Mouse (Mus musculus) hindlimb bud, embryonic 11.5 days (tissue): ENCODE measurements around the gene Dcaf11.

Experiments
- DNase-seq: peaks from one replicate; pipeline ENCODE4 v3.0.0-alpha.2; 2012; ENCODE audit warnings: low read depth, low spot score; ENCODE audit errors: extremely low spot score

Dcaf11 gene

DNA sequence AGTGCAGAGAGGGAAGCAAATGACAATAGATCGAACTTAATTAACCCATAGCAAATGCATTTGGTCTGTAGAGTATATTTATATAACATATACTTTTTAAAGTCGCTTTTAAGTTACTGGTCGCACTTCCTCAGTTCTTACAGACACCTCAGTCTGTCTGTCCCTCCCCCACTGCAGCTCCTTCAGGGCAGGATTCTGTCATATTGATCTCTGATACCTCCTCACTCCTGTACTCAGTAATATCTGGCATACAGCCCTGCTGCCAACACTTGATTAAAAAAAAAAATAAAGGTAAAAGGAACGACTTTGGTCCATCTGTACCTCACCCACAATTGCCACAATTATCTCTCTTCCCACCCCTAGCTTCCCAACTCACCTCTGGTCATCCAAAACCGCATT, 24.5 kb downstream of the Dcaf11 start:
- DNase-seq: no peak

DNA sequence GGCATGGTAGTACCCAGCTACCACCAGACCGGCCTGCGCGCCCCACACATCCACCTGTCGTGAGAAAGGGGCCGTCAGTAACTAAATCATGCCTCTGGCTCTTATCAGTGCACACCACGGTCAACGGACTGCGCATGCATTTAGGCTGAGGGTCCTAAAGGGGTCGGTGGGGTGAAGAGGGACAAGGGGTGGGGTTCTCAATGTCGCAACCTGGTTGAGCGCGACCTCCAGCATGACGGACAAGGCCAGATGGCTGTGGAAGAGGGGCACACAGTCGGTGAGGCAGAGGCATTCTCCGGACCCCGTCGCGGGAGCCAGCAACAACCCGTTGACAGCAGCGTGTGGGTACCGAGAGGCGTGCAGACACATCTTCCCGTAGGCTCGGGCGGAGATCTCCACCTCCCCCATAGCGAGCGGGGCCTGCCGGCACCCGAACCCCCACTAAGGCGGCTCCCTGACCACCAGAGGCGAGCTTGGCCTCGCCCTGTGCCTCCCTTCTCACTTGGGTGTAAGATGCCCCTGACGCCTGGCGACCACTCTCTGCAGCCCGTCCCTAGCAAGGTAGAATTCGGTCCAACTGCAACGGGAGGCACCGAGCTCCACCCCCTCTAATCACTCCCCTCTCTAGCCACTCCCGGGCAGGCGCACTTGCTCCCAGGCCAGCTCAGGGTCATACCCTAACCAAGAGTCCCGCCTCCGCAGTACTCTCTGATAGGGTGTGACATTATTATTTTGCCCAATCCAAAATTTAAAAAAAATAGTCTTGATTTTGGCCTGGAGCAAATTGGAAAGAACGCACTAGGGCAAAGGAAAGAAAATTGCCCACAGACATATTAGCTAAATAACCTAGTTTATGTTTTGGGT, 25.1 kb downstream of the Dcaf11 start, which contains the start of gene Emc9:
TSS of gene Emc9 (minus strand) at position 601 of the 864 bp plus-strand sequence.
- no peak for DNase-seq

DNA sequence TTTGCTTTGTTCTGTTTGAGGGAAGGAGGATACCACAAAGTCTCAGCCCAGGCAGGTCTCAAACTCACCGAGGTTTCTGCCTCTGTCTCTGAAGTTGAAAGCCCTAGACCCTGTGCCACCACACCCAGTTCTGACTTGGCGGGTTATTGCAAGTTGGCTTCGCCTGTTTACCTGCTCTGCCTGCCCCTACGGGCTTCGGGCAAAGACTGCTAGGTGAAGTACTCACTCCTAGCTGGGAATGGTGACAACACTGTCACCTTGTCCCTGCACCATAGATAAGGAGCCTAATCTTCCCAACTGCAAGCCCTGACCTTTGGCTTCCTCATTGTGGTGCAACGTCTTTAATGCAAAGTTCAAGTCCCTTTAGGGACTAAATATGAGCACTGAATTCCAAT, 25.8 kb downstream of the Dcaf11 start:
- no peak for DNase-seq

DNA sequence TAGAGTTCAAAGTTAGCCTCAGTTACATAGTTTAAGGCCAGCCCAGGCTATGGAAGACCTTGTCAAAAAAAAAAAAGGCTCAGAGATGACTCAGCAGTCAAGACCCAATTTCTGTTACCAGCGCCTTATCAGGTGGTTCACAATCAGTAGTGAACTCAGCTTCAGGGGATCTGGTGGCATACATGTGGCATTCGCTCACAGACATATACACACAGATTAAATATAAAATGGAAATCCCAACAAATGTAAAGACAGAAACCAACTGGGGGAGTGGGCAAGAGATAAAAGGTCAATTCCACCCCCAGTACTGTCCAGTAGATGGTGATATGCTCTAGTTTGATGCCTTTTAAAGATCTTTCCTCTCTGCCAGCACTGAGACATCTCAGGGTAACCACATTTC, 26.3 kb downstream of the Dcaf11 start:
- no peak for DNase-seq

DNA sequence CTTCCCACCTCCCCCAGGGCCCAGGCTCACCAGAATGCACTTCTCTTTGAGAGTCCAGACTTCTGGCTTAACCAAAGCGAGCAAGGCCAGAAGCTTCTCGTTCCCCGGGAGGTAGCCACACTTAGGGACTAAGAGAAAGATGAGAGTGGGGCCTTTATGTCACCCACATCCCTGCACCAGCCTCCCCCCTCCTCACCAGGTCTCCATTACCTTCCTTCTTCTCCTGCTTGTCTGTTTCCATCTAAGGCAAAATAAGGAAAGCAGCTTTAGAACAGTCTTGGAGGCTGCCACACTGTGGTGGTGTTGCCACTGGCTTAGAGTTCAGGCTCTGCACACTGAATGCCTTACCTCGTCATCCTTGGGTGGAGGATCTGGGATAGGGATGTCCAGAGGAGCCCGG, 29.5 kb downstream of the Dcaf11 start:
- DNase-seq: no peak

DNA sequence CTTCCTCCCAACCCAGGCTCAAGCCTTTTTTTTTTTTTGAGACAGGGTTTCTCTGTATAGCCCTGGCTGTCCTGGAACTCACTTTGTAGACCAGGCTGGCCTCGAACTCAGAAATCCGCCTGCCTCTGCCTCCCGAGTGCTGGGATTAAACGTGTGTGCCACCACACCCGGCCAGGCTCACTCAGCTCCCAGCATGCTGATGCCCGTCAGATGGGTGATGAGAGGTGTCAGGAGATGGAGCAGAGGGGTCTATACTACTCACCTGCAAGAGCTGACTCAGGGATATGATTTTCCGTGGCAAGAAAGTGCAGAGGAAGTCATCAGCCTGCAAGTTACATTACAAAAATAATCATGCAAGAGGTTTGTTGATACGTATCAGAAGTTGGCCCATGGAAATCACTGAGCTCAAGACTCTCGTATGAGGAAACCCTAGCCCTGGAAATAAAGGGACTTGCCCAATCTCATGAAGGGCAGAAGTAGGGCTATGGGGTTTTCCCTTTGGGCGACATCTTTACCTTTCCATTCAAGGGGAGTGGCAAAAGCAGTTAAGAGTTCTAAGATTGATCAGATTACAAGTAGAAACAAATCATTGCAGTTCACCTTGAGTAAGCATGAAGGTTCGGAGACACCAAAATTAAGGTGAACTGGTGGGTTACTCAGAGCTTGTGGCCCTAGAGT, 30.1 kb downstream of the Dcaf11 start:
- no peak for DNase-seq

DNA sequence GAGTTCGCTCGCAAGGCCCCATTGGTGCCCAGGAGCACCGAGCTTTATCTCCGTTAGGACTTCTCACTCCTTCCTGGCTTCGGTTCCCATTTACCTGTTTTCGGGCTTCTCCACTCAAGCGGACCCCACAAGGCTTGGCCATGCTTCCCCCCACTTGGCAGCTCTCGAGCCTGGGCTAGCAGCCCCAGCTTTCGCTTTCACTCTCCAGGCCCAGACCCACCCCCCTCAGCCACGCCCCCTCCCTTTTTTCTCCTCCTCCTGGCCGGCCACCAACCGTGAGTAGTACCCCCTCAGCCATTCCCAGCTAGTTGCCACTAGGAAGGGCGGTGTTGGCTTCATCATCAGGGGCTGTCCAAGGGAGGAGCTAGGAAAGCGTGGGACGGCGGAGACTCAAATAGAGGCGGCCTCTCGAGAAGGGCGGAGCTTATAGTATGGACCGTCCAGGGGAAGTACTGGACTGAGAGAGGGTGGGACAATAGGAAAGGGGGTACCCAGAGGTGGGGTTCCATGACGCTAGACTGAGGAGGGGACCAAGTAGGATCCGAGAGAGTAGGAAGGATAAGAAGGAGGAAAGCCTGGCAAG, 31.0 kb downstream of the Dcaf11 start, which contains the start of gene Psme2:
TSS of gene Psme2 (minus strand) at position 366 of the 583 bp plus-strand sequence.
- DNase-seq: peak; percentile 74

DNA sequence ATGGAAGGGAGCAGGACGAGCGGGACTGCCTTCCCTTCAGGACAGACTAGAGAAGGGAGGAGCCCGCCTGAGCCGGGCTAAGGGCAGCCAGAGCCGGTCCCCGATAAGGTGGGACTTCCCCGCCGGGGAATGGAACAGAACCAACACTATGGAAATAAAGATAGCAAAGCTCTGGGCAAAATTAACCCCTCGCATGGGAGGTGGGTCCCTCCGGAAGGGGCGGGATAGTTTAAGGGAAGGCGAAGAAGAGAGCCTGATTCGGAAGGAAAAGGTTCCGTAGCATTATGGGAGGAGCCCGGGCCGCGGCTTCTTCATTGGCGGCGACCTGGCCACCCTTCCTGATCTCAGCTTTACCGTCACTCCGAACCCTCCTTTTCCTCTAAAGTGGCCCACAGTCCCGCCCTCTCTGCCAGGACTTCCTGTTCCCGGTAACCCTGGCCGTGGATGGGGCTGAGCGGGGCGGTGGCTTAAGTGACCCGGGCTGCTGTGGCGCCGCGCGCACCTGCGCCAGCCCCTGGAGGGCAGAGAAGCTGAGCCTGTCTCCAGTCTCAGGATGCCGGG, 31.6 kb downstream of the Dcaf11 start, which contains the start of gene Rnf31:
TSS of gene Rnf31 (plus strand) at position 378 of the 561 bp plus-strand sequence.
- DNase-seq: peak; percentile 77

DNA sequence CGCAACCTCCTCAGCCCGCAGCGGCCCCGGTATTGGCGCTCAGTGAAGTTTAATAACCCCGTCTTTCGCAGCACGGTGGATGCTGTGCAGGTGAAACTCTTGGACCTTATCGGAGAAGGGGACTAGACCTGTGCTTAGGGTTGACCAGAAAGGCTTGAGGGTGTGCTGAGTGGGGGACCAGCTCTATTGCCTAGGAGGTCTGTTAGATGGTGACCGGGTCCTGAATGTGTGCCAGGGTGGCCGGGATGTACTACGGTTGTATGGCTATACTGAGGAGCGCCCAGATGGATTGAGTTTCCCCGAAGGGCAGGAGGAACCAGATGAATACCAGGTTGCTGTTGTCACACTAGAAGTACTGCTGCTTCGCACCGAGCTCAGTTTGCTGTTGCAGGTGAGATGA, 32.4 kb downstream of the Dcaf11 start:
- DNase-seq: no peak

DNA sequence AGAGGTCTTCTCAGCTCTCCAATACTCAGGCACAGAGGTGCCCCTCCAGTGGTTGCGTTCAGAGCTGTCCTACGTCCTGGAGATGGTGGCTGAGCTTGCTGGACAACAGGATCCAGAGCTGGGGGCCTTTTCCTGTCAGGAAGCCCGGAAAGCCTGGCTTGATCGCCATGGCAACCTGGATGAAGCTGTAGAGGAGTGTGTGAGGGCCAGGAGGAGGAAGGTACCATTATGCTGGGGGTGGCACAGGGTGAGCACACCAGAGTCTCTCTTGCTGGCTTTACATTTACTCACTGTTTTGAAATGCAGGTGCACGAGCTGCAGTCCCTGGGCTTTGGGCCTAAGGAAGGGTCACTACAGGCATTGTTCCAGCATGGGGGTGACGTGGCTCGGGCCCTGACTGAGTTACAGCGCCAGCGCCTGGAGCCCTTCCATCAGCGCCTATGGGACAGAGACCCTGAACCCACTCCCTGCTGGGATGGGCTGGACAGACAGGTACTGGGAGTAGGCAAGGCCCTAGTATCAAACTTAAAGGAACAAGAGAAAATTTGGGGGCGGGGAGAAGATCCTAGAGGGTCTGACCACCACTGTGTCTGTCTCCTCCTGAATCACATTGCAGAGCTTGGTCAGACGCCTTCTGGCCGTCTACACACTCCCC, 36.4 kb downstream of the Dcaf11 start:
- no peak for DNase-seq

DNA sequence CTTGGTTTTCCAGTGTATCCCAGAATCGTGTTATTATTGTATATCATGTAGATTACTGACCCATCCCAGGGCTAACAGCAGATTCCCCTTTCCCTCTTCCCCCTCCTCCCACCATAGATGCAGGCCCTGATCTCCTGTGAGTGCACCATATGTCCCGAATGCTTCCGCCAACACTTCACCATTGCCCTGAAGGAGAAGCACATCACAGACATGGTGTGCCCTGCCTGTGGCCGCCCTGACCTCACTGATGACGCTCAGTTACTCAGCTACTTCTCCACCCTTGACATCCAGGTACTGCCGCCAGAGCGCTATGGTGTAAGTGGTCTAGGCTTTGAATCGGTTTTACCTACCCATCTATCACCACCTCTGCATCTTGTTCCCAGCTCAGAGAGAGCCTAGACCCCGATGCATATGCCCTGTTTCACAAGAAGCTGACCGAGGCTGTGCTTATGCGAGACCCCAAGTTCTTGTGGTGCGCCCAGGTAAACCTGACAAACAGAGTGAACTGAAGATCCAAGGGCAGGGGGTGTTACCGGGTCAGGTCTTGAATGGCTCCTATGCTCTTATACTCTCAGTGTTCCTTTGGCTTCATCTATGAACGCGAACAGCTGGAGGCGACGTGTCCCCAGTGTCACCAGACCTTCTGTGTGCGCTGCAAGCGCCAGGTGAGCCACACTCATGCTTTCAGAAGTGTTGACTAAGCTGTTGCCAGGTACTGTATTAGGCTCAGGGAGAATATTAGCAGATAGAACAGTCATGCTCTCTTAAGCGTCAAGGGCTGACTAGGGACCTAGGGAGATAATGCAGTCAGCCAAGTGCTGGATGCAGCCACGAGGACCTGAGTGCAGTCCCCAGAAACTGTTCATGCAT, 39.0 kb downstream of the Dcaf11 start:
- no peak for DNase-seq

DNA sequence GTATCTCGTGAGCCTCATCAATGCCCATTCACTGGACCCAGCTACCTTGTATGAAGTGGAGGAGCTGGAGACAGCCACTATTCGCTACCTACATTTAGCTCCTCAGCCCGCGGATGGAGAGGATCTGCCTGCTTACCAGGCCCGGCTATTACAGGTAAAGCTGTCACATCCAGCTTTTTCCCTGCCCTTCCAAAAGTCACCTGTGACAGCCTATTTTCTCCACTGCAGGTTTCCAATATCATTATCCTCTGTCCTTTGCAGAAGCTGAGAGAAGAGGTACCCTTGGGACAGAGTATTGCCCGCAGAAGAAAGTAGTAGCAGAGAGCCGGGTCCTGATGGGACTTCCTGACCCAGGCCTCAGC, 43.4 kb downstream of the Dcaf11 start, which contains the start of gene Irf9:
TSS of gene Irf9 (plus strand) at position 301 of the 362 bp plus-strand sequence.
- DNase-seq: no peak

DNA sequence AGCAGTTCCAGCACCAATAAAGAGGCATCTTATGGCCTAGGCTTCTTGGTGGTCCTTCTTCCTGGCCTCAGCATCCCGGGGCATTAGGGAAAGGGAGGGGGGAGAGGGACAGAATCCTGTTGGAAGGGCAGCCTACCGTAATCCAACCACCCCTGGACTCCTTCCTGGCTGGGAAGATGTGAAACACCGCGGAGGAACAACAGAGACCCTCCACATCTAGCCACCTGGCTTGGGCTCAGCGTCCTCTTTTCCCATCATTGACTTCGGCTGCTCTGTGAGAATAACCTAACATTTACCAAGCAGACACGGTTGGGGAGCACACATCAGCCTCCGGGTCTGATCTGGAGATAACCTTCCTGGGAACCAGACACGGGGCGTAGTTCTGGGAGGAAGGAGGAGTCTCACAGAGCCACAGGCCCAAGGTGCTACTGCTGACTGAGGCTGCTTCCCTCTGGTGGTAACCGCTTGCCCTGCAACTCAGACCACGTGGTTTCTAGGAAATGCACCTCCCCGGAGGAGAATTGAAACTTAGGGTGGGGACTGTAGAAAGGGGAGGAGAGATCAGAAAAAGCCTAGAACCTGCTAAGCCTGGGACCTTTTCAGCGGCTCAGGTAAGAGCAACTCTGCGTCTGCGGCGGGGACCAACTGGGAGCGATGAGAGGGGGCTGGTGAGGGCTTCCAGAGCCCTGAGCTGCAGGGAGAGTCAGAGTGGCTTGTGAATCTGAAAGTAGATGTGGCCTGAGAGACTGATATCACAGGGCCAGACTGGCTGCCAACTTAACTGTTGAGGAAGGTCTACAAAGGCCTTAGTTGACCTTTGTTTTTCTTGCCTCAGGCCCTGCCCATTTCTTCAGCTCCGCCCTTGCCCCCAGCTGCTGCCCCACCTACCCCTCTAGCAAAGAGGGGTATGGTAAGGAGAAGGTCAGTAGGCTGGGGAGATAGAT, 44.1 kb downstream of the Dcaf11 start:
- peak; percentile 52 for DNase-seq

DNA sequence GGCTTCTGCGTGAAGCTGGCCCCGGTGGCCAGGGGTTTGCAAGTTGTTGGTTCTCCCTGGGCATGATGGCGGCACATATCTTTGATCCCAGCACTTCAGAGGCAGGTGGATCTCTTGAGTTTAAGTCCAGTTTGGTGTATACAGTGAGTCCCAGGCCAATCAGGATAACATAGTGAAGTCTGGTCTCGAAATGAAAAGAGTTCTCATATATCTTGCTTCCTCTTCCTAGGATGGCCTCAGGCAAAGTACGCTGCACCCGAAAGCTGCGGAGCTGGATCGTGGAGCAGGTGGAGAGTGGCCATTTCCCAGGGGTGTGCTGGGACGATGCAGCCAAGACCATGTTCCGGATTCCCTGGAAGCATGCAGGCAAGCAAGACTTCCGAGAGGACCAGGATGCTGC, 45.0 kb downstream of the Dcaf11 start:
- DNase-seq: no peak

DNA sequence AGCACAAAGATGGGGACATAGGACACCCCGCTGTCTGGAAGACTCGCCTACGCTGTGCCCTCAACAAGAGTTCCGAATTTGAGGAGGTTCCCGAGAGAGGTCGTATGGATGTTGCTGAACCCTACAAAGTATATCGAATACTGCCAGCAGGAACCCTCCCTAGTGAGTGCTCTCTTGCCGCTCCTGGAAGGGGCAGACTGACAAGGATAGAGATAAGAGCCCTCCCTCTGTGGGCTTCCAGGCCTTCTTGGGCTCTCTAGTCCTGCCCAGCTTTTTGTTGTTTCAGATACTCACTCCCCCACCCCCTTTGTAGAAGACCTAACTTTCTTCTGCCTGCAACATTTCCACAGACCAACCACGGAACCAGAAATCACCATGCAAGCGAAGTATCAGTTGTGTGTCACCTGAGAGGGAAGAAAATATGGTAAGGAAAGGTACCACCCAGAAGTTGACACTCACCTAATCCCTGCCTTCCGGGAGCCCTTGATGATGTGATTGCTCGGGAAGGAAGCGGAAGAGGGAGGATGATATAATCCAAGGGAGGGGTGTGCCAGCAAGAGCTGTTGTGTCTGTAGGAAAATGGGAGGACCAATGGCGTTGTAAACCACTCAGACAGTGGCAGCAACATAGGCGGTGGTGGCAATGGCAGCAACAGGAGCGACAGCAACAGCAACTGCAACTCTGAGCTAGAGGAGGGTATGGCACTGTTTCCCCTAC, 46.1 kb downstream of the Dcaf11 start:
- DNase-seq: no peak

DNA sequence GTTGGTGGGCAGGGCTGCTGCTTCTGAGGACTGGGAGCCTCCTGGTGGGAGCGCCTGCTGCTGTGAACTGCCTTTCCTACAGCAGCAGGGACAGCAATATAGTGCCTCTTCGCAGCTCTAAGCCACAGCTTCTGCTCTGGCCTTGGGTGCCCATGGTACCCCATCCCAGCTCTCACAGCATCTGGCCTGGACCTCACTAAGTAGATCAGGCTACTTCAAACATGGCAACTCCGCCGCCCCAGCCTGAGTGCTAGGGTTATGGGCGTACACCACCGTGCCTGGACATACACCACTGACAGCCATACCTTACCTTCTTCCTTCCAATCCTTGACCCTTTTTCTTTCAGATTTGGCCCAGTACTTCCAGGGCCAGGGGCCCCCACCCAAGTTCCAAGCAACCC, 48.5 kb downstream of the Dcaf11 start:
- DNase-seq: no peak

DNA sequence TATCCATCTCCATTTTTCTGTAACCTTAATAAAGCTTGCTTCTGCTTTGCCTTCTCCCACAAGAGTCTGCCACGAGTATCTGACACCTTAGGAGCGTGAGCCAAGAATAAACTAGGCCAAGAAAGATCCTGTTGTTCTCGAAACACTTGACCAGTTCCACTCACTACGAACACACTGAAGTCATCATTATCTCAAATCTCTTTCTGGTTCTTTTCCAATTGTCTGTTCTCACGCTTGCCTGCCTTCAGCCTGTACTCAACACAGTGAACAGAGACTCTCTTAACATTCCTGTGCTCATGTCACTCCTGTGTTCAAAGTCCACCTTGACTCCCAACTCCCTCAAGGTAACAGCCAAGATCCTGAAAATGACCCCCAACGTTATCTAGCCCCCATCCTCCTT, 53.5 kb downstream of the Dcaf11 start:
- DNase-seq: no peak

DNA sequence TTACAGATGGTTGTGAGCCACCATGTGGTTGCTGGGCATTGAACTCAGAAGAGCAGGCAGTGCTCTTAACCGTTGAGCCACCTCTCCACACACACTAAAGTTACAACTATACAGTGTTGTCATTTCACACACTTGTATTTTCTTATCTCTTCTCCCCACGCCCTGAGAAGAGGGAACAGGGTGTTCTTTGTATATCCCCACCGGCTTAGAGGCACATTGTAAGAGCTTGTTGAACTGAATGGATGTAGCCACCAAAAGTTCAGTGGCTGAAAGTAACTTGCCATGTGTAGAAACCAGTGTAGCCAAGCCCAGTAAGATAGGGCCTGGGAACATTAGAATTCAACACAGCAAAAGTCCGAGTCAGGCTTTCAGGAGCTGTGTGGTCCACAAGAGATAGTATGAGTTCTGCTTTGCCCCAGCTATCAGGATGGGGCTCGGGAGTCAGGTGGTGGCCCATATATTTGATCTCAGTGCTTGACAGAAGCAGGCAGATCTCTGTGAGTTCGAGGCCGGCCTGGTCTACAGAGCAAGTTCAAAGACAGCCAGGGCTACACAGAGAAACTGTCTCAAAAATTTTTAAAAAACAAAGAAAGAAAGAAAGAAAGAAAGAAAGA, 54.9 kb downstream of the Dcaf11 start:
- no peak for DNase-seq
